In genomic region chr16:8778697-8779096, GRCm38 (mm10) we compare ENCODE assay signal across 1 mouse cellular context.
A peak's percentile ranks its signal among the peaks of the same experiment; 100 is the strongest.
TF ChIP-seq lines count a peak whose summit lies in the region.

No protein-coding gene starts in this region.

TF ChIP-seq in MEL, 35 proteins besides CTCF, POLR2A, EP300 and RAD21 (continued from another document):
- TF ChIP-seq USF2 (IDR thresholded peaks at IDR 0.05; ENCODE audit: borderline replicate concordance in 1 of 2, insufficient read depth in 1 of 2, low read depth in 1 of 2, low read length in 2 of 2) (no peak), JUND (IDR thresholded peaks at IDR 0.05; ENCODE audit: low read depth, low read length) (no peak), MXI1 (IDR thresholded peaks at IDR 0.05; ENCODE audit: low read depth, low read length) (no peak; the same call in 1 of the 2 replicates), POLR2AphosphoS5 (IDR thresholded peaks at IDR 0.05; ENCODE audit: borderline replicate concordance, low read depth, low read length) (no peak), ZNF384 (IDR thresholded peaks at IDR 0.05; ENCODE audit: low read depth, low read length) (no peak; the same call in 1 of the 2 replicates), ZC3H11A (IDR thresholded peaks at IDR 0.05; ENCODE audit: low read depth, low read length) (peak; percentile 16; the same call in 1 of the 2 replicates), GATA1 (IDR thresholded peaks at IDR 0.05; ENCODE audit: low read depth, low read length) (peak; percentile 82), MAFK (IDR thresholded peaks at IDR 0.05; ENCODE audit: borderline replicate concordance, low read depth, low read length) (no peak), MEF2A (IDR thresholded peaks at IDR 0.05; ENCODE audit: extremely low read depth, insufficient replicate concordance, low read depth, low read length, poor library complexity, severe bottlenecking) (no peak), ETS1 (IDR thresholded peaks at IDR 0.05; ENCODE audit: low read depth, low read length) (peak; percentile 63; the same call in 1 of the 2 replicates)
TF ChIP-seq in MEL: peak in this region for 9.
